Mouse (Mus musculus) bone marrow, adult 2 months (tissue): ENCODE data around the gene Ticam1. TPM values are rescaled to one million over a fixed set of nuclear protein-coding genes. Genes with fewer than 3 reads are reported as not detected.
"Not testable (repeated sequence)": the region's sequence is repeated elsewhere in the genome, so short reads cannot be mapped to it uniquely, and the experiment has no call there.

ENCODE experiments used
- H3K27ac ChIP-seq: fragments of 200-500 bp; 2 replicates; pipeline ENCODE4 v1.5.1; 2012; ENCODE audit warnings: low read depth, mild to moderate bottlenecking, control low read depth, inconsistent platforms, low read length; ENCODE audit not compliant: control insufficient read depth, poor library complexity, insufficient read depth
- H3K4me1 ChIP-seq: fragments of 200-500 bp; 2 replicates; pipeline ENCODE4 v1.6.1; 2011; ENCODE audit warnings: low read length; ENCODE audit not compliant: control insufficient read depth, insufficient read depth
- H3K4me3 ChIP-seq: fragments of 200-500 bp; replicated peaks from 2 replicates; pipeline ENCODE3; 2011; ENCODE audit warnings: mild to moderate bottlenecking, low read depth, low read length, control low read depth; ENCODE audit not compliant: control insufficient read depth
- CTCF ChIP-seq: fragments of 200-500 bp; IDR thresholded peaks from 2 replicates; pipeline ENCODE4 v1.5.1; 2011; ENCODE audit warnings: low read length, control low read depth; ENCODE audit not compliant: control insufficient read depth, insufficient read depth
- POLR2A ChIP-seq: fragments of 200-500 bp; IDR thresholded peaks from 2 replicates; pipeline ENCODE4 v1.6.1; 2011; ENCODE audit warnings: low read depth, mild to moderate bottlenecking, control low read depth, low read length, borderline replicate concordance; ENCODE audit not compliant: control insufficient read depth
- WGBS: fragments of 180-500 bp; shearing (Covaris S2); methylation state at CpG from one replicate; pipeline ENCODE4 v1.1.7; 2018; 5-methylcytosine and 5-hydroxymethylcytosine counted together
- polyA plus RNA-seq: library from polyadenylated mRNA; stranded (reverse); fragments of >200 nt; gene quantifications from 2 replicates; pipeline ENCODE4 v1.2.4, GENCODE M21; 2011; ENCODE audit warnings: low replicate concordance; ENCODE audit not compliant: missing spikeins, insufficient read depth, insufficient read length

The Ticam1 gene
- polyA plus RNA-seq, 1 experiment, result 5.9 TPM

GRCm38 (mm10) chr17:56264020-56264419 is 12.6 kb downstream of the Ticam1 start:
- 32% methylated on average over 8 of the region's 8 CpGs for whole genome bisulfite sequencing

GRCm38 (mm10) chr17:56262645-56263094 is 13.9 kb downstream of the Ticam1 start:
- H3K27ac ChIP-seq, result no peak overlapping the region
- peaks cover 6% of the 10 kb centered on the region for H3K4me1 ChIP-seq
- TF ChIP-seq CTCF, result no peak
- TF ChIP-seq POLR2A, result no peak
- H3K4me3 ChIP-seq, result no peak overlapping the region
- WGBS, result 79% methylated on average over 3 of the region's 3 CpGs

More at GRCm38 (mm10) chr17:56264020-56264419, 12.6 kb downstream of the Ticam1 start:
- peaks cover 6% of the 10 kb centered on the region for H3K4me1 ChIP-seq
- TF ChIP-seq CTCF, result peak; percentile 92
- no peak for TF ChIP-seq POLR2A
- no peak overlapping the region for H3K4me3 ChIP-seq
- H3K27ac ChIP-seq, result no peak overlapping the region

DNA sequence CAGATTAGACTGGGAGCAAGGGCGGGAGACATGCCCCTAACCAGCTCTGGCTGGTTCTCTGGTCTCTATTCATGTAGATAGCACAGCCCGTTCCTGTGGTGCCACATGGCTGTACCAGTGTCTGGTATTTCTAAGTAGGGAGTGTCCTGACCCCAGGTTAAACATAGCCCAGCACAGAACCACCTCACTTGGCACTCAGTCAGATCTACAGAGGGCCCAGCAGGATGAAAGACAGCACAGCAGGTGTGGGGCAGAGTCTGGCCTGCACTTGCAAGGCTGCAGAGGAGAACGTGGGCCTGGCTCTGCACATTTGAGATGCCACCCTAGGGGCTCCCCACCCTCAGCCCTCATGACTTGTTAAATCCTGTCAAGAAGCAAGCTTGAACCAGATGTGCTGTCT is 15.4 kb downstream of the Ticam1 start:
- WGBS, result 72% methylated on average over 3 of the region's 3 CpGs
- Histone ChIP-seq H3K27ac (no peak overlapping the region), H3K4me1 (peaks cover 6% of the 10 kb centered on the region), H3K4me3 (no peak overlapping the region)
- TF ChIP-seq POLR2A, result no peak; the same call in 1 of the 2 replicates
- TF ChIP-seq CTCF, result no peak

DNA sequence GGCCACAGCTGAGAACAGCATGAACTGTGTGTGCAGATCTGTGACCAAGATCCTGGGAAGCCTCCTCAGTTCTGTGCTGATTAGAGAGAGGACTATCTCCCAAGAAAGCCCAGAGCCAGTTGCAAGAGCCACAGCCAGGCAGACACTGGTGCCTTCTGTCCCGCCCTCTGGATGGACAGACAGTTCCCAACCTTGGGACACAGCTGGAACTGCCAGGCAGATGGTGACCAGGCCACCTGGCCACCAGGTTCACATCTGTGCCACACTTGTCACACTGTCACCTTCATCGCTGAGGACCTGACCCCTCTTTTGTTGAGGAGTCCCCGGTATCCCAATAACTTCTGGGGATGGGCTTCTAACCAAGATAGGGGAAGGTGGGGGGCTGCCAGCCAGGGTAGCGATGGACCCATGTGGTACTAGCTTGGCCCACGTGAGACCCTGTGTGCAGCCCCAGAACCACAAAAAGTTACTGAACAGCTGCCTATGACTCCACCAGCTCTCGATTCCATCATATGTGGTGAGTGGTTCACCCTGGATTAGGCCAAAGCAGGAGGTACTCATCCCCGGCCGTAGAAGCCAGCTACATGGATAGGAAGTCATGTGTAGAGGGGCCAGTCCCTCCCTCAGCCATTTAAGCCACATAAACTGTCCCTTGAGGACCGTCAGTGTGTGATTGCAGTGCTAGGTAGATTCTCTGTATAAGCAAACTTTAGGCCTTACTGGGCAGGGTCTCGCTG is 17.1 kb downstream of the Ticam1 start:
- H3K27ac ChIP-seq, result no peak overlapping the region
- no peak for TF ChIP-seq CTCF
- TF ChIP-seq POLR2A, result no peak
- H3K4me3 ChIP-seq, result no peak overlapping the region
- H3K4me1 ChIP-seq, result no peaks in the 10 kb centered on the region; the same call in 1 of the 2 replicates
- WGBS, result 86% methylated on average over 10 of the region's 10 CpGs

DNA sequence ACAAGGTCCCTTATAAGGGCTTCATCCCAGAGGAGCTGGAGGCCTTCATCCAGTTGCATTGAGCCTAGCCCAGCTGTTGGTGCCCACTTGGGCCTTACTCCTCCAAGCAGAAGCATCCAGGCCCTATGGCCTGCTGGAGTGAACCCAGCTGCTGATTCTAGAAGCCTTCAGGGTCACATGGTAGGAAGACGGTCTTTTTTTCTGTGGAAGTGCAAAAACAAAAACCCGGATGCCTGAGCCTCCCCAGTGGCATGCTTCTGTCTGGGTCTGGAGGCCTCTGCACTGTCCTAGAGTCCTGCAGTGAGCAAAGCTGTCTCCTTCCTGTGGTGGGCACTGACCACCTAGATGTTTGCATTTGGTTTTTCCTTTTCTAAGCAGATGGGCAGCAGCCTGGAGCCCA is 17.8 kb downstream of the Ticam1 start:
- H3K27ac ChIP-seq, H3K4me1 ChIP-seq, H3K4me3 ChIP-seq: not testable (repeated sequence)
- WGBS, result 65% methylated on average over 2 of the region's 2 CpGs

- not testable (repeated sequence) for H3K4me1 ChIP-seq, H3K4me3 ChIP-seq, H3K27ac ChIP-seq
- 90% methylated on average over 19 of the region's 19 CpGs for WGBS
Observed at GRCm38 (mm10) chr17:56258269-56258668, 18.3 kb downstream of the Ticam1 start.

DNA sequence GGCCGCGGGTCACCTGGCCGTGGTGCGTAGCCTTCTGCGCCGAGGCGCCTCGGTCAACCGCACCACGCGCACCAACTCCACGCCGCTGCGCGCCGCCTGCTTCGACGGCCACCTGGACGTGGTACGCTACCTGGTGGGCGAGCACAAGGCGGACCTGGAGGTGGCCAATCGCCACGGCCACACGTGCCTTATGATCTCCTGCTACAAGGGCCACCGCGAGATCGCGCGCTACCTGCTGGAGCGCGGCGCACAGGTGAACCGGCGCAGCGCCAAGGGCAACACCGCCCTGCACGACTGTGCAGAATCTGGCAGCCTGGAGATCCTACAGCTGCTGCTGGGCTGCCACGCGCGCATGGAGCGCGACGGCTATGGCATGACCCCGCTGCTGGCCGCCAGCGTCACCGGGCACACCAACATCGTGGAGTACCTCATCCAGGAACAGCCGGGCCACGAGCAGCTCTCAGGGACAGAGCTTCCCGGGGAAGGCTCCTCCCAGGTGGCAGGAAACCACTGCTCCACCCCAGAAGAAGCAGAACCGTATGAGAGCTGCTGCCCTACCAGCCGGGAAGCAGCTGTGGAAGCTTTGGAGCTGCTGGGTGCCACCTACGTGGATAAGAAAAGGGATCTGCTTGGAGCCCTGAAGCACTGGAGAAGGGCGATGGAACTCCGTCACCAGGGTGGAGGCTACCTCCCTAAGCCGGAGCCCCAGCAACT is 19.2 kb downstream of the Ticam1 start:
- no peak for TF ChIP-seq CTCF
- TF ChIP-seq POLR2A, result no peak
- Histone ChIP-seq H3K4me3 (peak overlapping the region; percentile 85), H3K27ac (peak overlapping the region; percentile 63), H3K4me1 (no peaks in the 10 kb centered on the region; the same call in 1 of the 2 replicates)
- 6% methylated on average over 56 of the region's 58 CpGs for WGBS

- 0% methylated on average over 28 of the region's 28 CpGs for WGBS
- Histone ChIP-seq H3K27ac (peak within 1 kb of the TSS; percentile 83), H3K4me3 (peak within 1 kb of the TSS; percentile 85), H3K4me1 (no peaks in the 10 kb centered on the region; the same call in 1 of the 2 replicates)
- TF ChIP-seq POLR2A (no peak; the same call in 1 of the 2 replicates), CTCF (no peak)
Observed at GRCm38 (mm10) chr17:56256239-56256881, 20.2 kb downstream of the Ticam1 start, which contains the start of gene Fem1a. Gene Fem1a, plus strand, starts transcription at chr17:56256810.
